Mouse (Mus musculus) liver, embryonic 15.5 days (tissue): ENCODE data around the gene Hspb6. TPM values are rescaled to one million over a fixed set of nuclear protein-coding genes. Genes with fewer than 3 reads are reported as not detected.

Experiments
- ATAC-seq: fragments of 200-750 bp; cut with Nextera tagmentation; 2 replicates; pipeline ENCODE4 v1.8.0; 2017; ENCODE audit warnings: moderate number of reproducible peaks, mild to moderate bottlenecking, moderate library complexity; ENCODE audit not compliant: insufficient read depth
- H3K27ac ChIP-seq: fragments of 300-500 bp; sonication (generic); replicated peaks from 2 replicates; pipeline ENCODE4 v1.5.1; 2015; ENCODE audit warnings: mild to moderate bottlenecking, inconsistent platforms
- H3K27me3 ChIP-seq: fragments of 300-500 bp; sonication (generic); 2 replicates; pipeline ENCODE4 v1.6.1; 2015; ENCODE audit warnings: mild to moderate bottlenecking, inconsistent platforms
- H3K36me3 ChIP-seq: fragments of 300-500 bp; sonication (generic); replicated peaks from 2 replicates; pipeline ENCODE4 v1.6.1; 2015; ENCODE audit warnings: moderate library complexity, mild to moderate bottlenecking, inconsistent platforms
- H3K4me1 ChIP-seq: fragments of 300-500 bp; sonication (generic); replicated peaks from 2 replicates; pipeline ENCODE4 v1.6.1; 2015; ENCODE audit warnings: inconsistent platforms
- H3K4me2 ChIP-seq: fragments of 300-500 bp; sonication (generic); 2 replicates; pipeline ENCODE4 v1.6.1; 2015; ENCODE audit warnings: moderate library complexity, mild to moderate bottlenecking, inconsistent platforms
- H3K4me3 ChIP-seq: fragments of 300-500 bp; sonication (generic); replicated peaks from 2 replicates; pipeline ENCODE4 v1.5.1; 2015; ENCODE audit warnings: mild to moderate bottlenecking, inconsistent platforms
- H3K9ac ChIP-seq: fragments of 300-500 bp; sonication (generic); 2 replicates; pipeline ENCODE4 v1.6.1; 2015; ENCODE audit warnings: moderate library complexity, mild to moderate bottlenecking, inconsistent platforms
- H3K9me3 ChIP-seq: fragments of 300-500 bp; sonication (generic); replicated peaks from 2 replicates; pipeline ENCODE4 v1.6.1; 2016; ENCODE audit warnings: inconsistent platforms
- WGBS: fragments of 180-500 bp; shearing (Covaris S2); methylation state at CpG from one replicate; pipeline ENCODE4 v1.1.7; 2015; ENCODE audit warnings: mixed read lengths; ENCODE audit not compliant: insufficient replicate concordance; 5-methylcytosine and 5-hydroxymethylcytosine counted together
- polyA plus RNA-seq: library from polyadenylated mRNA; unstranded; fragments of >200 nt; fragmentation: Nextera tagmentation; extraction: Ambion mirVana; gene quantifications from 2 replicates; pipeline ENCODE4 v1.2.1, GENCODE M21; 2015

The Hspb6 gene
- polyA plus RNA-seq, 1 experiment from 2014 or later: 5.3 TPM

GRCm38 (mm10) chr7:30531291-30531815 is 20.6 kb upstream of the Hspb6 start:
- ATAC-seq: no peak
- WGBS: 79% methylated on average over 9 of the region's 9 CpGs
- Histone ChIP-seq H3K36me3 (peaks cover 50% of the 10 kb centered on the region), H3K9me3 (no peaks in the 10 kb centered on the region), H3K4me3 (no peak overlapping the region), H3K4me1 (peaks cover 41% of the 10 kb centered on the region), H3K27me3 (peaks cover 7% of the 10 kb centered on the region; the same call in 1 of the 2 replicates), H3K27ac (no peak overlapping the region), H3K4me2 (no peak overlapping the region), H3K9ac (no peak overlapping the region)

GRCm38 (mm10) chr7:30532931-30533330 is 19.0 kb upstream of the Hspb6 start:
- Histone ChIP-seq H3K36me3 (peaks cover 38% of the 10 kb centered on the region), H3K27me3 (peaks cover 7% of the 10 kb centered on the region; the same call in 1 of the 2 replicates), H3K4me2 (no peak overlapping the region), H3K9ac (no peak overlapping the region), H3K9me3 (no peaks in the 10 kb centered on the region), H3K27ac (no peak overlapping the region), H3K4me1 (peaks cover 41% of the 10 kb centered on the region), H3K4me3 (no peak overlapping the region)
- WGBS: 69% methylated on average over 8 of the region's 8 CpGs
- ATAC-seq: no peak

GRCm38 (mm10) chr7:30533941-30534632 is 17.9 kb upstream of the Hspb6 start:
- Histone ChIP-seq H3K36me3 (peaks cover 26% of the 10 kb centered on the region), H3K27me3 (peaks cover 7% of the 10 kb centered on the region; the same call in 1 of the 2 replicates), H3K9me3 (no peaks in the 10 kb centered on the region), H3K4me3 (peak overlapping the region; percentile 84), H3K4me1 (peaks cover 41% of the 10 kb centered on the region), H3K4me2 (peak overlapping the region; percentile 99), H3K27ac (peak overlapping the region; percentile 85), H3K9ac (peak overlapping the region; percentile 79)
- ATAC-seq: no peak
- WGBS: 17% methylated on average over 26 of the region's 26 CpGs

GRCm38 (mm10) chr7:30534633-30535577 is 17.1 kb upstream of the Hspb6 start, which contains the start of gene Arhgap33:
Gene Arhgap33, minus strand, starts transcription at chr7:30535060.
- WGBS: under 1% methylated on average over 84 of the region's 84 CpGs
- peak; percentile 95 for ATAC-seq

GRCm38 (mm10) chr7:30540572-30540971 is 11.4 kb upstream of the Hspb6 start:
- Histone ChIP-seq H3K4me2 (no peak overlapping the region), H3K4me3 (no peak overlapping the region), H3K9ac (no peak overlapping the region), H3K36me3 (peaks cover 11% of the 10 kb centered on the region; the same call in 1 of the 2 replicates), H3K9me3 (no peaks in the 10 kb centered on the region), H3K27ac (no peak overlapping the region), H3K27me3 (no peaks in the 10 kb centered on the region), H3K4me1 (peaks cover 16% of the 10 kb centered on the region)
- WGBS: 79% methylated on average over 7 of the region's 7 CpGs
- no peak for ATAC-seq

More at GRCm38 (mm10) chr7:30534633-30535577, 17.1 kb upstream of the Hspb6 start, which contains the start of gene Arhgap33:
- peaks cover 41% of the 10 kb centered on the region for H3K4me1 ChIP-seq
- peaks cover 7% of the 10 kb centered on the region; the same call in 1 of the 2 replicates for H3K27me3 ChIP-seq
- H3K9me3 ChIP-seq: no peaks in the 10 kb centered on the region
- peak within 1 kb of the TSS; percentile 79 for H3K9ac ChIP-seq
- peak within 1 kb of the TSS; percentile 99 for H3K4me2 ChIP-seq
- H3K36me3 ChIP-seq: peaks cover 18% of the 10 kb centered on the region
- peak within 1 kb of the TSS; percentile 85 for H3K27ac ChIP-seq
- H3K4me3 ChIP-seq: peak within 1 kb of the TSS; percentile 84

- Histone ChIP-seq H3K27ac (no peak overlapping the region), H3K9ac (no peak overlapping the region), H3K4me3 (no peak overlapping the region), H3K4me2 (no peak overlapping the region), H3K9me3 (no peaks in the 10 kb centered on the region), H3K36me3 (peaks cover 27% of the 10 kb centered on the region), H3K27me3 (no peaks in the 10 kb centered on the region), H3K4me1 (0 out of 2 replicates have a peak, but pooled peaks cover 12% of the 10 kb centered on the region)
- WGBS: 26% methylated on average over 2 of the region's 2 CpGs
- peak; percentile 23; the same call in 1 of the 2 replicates for ATAC-seq
These were observed 7.7 kb upstream of the Hspb6 start for GRCm38 (mm10) chr7:30544327-30544726.

- Histone ChIP-seq H3K36me3 (peaks cover 30% of the 10 kb centered on the region), H3K27me3 (no peaks in the 10 kb centered on the region), H3K4me2 (no peak overlapping the region), H3K9ac (no peak overlapping the region), H3K4me3 (no peak overlapping the region), H3K9me3 (no peaks in the 10 kb centered on the region), H3K4me1 (peaks cover 25% of the 10 kb centered on the region), H3K27ac (no peak overlapping the region)
- ATAC-seq: no peak
- 61% methylated on average over 2 of the region's 2 CpGs for WGBS
These were observed 2.1 kb upstream of the Hspb6 start for GRCm38 (mm10) chr7:30549880-30550279.

GRCm38 (mm10) chr7:30550603-30551002 is 1.4 kb upstream of the Hspb6 start:
- H3K27me3 ChIP-seq: no peaks in the 10 kb centered on the region

GRCm38 (mm10) chr7:30551445-30552101 is 405 bp upstream of the Hspb6 start:
- Histone ChIP-seq H3K4me1 (peaks cover 27% of the 10 kb centered on the region), H3K27me3 (no peaks in the 10 kb centered on the region), H3K4me2 (peak overlapping the region; percentile 97), H3K4me3 (peak overlapping the region; percentile 72), H3K36me3 (peaks cover 33% of the 10 kb centered on the region), H3K9ac (peak overlapping the region; percentile 69), H3K27ac (peak overlapping the region; percentile 95), H3K9me3 (no peaks in the 10 kb centered on the region)
- WGBS: under 1% methylated on average over 10 of the region's 10 CpGs
- ATAC-seq: peak; percentile 43

More at GRCm38 (mm10) chr7:30550603-30551002, 1.4 kb upstream of the Hspb6 start:
- Histone ChIP-seq H3K4me2 (no peak overlapping the region), H3K27ac (no peak overlapping the region), H3K9me3 (no peaks in the 10 kb centered on the region), H3K4me1 (peaks cover 25% of the 10 kb centered on the region), H3K36me3 (peaks cover 34% of the 10 kb centered on the region), H3K9ac (no peak overlapping the region), H3K4me3 (no peak overlapping the region)
- WGBS: 79% methylated on average over 1 of the region's 1 CpGs
- no peak for ATAC-seq

GRCm38 (mm10) chr7:30553021-30553589 is 1.1 kb downstream of the Hspb6 start:
- H3K4me2 ChIP-seq: peak overlapping the region; percentile 97
- 4% methylated on average over 23 of the region's 23 CpGs for WGBS
- H3K4me1 ChIP-seq: peaks cover 39% of the 10 kb centered on the region
- peaks cover 47% of the 10 kb centered on the region for H3K36me3 ChIP-seq
- peak overlapping the region; percentile 91 for H3K9ac ChIP-seq
- H3K27me3 ChIP-seq: no peaks in the 10 kb centered on the region
- H3K27ac ChIP-seq: peak overlapping the region; percentile 95
- no peaks in the 10 kb centered on the region for H3K9me3 ChIP-seq
- peak overlapping the region; percentile 72 for H3K4me3 ChIP-seq
- ATAC-seq: no peak
